Mouse (Mus musculus) hindbrain, embryonic 15.5 days (tissue): ENCODE data around the gene Fam219a. TPM values are rescaled to one million over a fixed set of nuclear protein-coding genes. Genes with fewer than 3 reads are reported as not detected.

Experiments
- ATAC-seq: fragments of 200-750 bp; cut with Nextera tagmentation; 2 replicates; pipeline ENCODE4 v1.8.0; 2017; ENCODE audit warnings: low read depth, moderate number of reproducible peaks, moderate TSS enrichment; ENCODE audit not compliant: low FRiP score
- H3K27ac ChIP-seq: fragments of 300-500 bp; sonication (generic); replicated peaks from 2 replicates; pipeline ENCODE4 v1.5.1; 2015; ENCODE audit warnings: mild to moderate bottlenecking, inconsistent platforms
- H3K27me3 ChIP-seq: fragments of 300-500 bp; sonication (generic); 2 replicates; pipeline ENCODE4 v1.6.1; 2015; ENCODE audit warnings: control low read depth, inconsistent platforms
- H3K36me3 ChIP-seq: fragments of 300-500 bp; sonication (generic); 2 replicates; pipeline ENCODE4 v1.6.1; 2015; ENCODE audit warnings: control low read depth, inconsistent platforms
- H3K4me1 ChIP-seq: fragments of 300-500 bp; sonication (generic); replicated peaks from 2 replicates; pipeline ENCODE4 v1.6.1; 2015; ENCODE audit warnings: control low read depth, inconsistent platforms
- H3K4me2 ChIP-seq: fragments of 300-500 bp; sonication (generic); 2 replicates; pipeline ENCODE4 v1.6.1; 2015; ENCODE audit warnings: moderate library complexity, mild to moderate bottlenecking, inconsistent platforms
- H3K4me3 ChIP-seq: fragments of 300-500 bp; sonication (generic); 2 replicates; pipeline ENCODE4 v1.5.1; 2015; ENCODE audit warnings: mild to moderate bottlenecking, inconsistent platforms
- H3K9ac ChIP-seq: fragments of 300-500 bp; sonication (generic); 2 replicates; pipeline ENCODE4 v1.6.1; 2015; ENCODE audit warnings: inconsistent platforms
- H3K9me3 ChIP-seq: fragments of 300-500 bp; sonication (generic); 2 replicates; pipeline ENCODE4 v1.6.1; 2016; ENCODE audit warnings: control low read depth, inconsistent platforms
- WGBS: fragments of 180-500 bp; shearing (Covaris S2); methylation state at CpG from one replicate; pipeline ENCODE4 v1.1.7; 2015; 5-methylcytosine and 5-hydroxymethylcytosine counted together
- polyA plus RNA-seq: library from polyadenylated mRNA; unstranded; fragments of >200 nt; fragmentation: Nextera tagmentation; extraction: Ambion mirVana; gene quantifications from 2 replicates; pipeline ENCODE4 v1.2.1, GENCODE M21; 2015

Gene Fam219a
- polyA plus RNA-seq, 1 experiment from 2014 or later = 17.6 TPM

DNA sequence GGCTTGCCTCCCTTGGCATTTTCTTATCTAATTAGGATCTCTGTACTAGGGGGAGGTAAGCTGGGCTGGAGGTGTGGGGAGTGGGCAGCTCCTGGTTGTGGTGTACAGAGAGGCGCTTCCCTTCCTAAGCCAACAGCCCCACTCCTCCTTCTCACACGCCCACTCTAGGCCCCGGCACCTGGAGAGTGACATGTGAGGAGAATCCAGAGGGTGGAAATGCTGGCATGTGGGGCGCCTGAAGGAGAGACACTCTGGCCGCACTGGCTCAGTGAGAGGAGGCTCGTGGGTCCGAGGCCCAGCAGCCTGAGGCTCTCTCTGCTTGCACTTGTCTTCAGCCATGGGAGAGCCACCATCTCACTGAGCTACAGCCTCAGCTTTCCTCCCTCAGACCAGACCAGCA lies 51.0 kb downstream of the Fam219a start:
- Histone ChIP-seq H3K9ac (no peak overlapping the region), H3K27ac (no peak overlapping the region), H3K4me3 (no peak overlapping the region), H3K27me3 (no peaks in the 10 kb centered on the region), H3K36me3 (peaks cover 21% of the 10 kb centered on the region; the same call in 1 of the 2 replicates), H3K4me2 (no peak overlapping the region), H3K4me1 (peaks cover 5% of the 10 kb centered on the region), H3K9me3 (no peaks in the 10 kb centered on the region)
- WGBS = 83% methylated on average over 7 of the region's 7 CpGs
- ATAC-seq = no peak

DNA sequence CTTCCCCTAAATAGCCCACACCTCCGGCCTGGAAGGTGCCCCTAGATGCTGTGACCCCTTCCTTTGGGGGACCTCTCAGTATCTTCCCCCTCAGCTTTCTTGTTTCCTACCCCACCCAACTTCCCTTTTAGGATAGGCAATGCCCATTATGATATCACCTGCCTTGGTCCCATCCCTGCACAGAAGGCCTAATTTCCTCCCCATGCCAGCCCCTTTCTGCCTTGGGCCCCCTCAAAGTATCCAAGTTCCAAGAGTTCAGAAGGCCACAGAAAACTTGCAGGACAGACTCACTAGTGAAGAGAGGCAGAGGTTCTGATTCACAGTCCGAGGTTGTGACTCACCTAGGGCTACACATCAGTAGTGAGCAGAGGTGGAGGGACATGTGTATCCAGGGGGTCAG lies 52.1 kb downstream of the Fam219a start, which contains the start of gene 1110017D15Rik:
TSS of gene 1110017D15Rik (minus strand) at position 101 of the 400 bp plus-strand sequence.
- no peaks in the 10 kb centered on the region for H3K9me3 ChIP-seq
- H3K36me3 ChIP-seq = peaks cover 21% of the 10 kb centered on the region; the same call in 1 of the 2 replicates
- no peak for ATAC-seq
- H3K27ac ChIP-seq = no peak within 1 kb of the TSS
- no peak within 1 kb of the TSS for H3K9ac ChIP-seq
- no peak within 1 kb of the TSS for H3K4me3 ChIP-seq
- no peaks in the 10 kb centered on the region for H3K27me3 ChIP-seq
- H3K4me1 ChIP-seq = peaks cover 7% of the 10 kb centered on the region
- H3K4me2 ChIP-seq = no peak within 1 kb of the TSS
- WGBS = 87% methylated on average over 2 of the region's 2 CpGs

DNA sequence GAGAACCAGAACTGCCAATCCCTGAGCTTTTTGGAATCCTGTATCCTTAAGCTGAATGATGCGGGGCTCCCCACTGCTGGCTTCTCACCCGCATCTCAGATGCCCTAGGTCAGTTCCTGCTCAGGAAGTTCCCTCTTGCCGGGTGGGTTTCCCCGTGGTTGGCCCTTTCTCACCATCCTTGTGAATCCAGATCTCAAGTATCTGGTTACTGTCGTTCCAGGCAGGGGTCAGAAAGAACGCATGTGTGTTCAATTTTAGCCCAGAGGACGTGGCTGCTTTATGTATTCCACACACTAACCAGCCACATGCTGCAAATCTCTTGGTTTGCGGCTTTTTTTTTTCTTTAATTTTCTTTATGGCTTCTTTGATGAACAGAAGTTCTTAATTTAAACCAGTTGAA lies 55.6 kb downstream of the Fam219a start:
- H3K27ac ChIP-seq = peak overlapping the region; percentile 23
- 25% methylated on average over 8 of the region's 8 CpGs for WGBS
- no peak for ATAC-seq
- 0 out of 2 replicates have a peak overlapping the region, but pooled peaks have one; percentile 19 for H3K4me2 ChIP-seq
- H3K9ac ChIP-seq = no peak overlapping the region
- H3K9me3 ChIP-seq = no peaks in the 10 kb centered on the region
- H3K27me3 ChIP-seq = no peaks in the 10 kb centered on the region
- 0 out of 2 replicates have a peak, but pooled peaks cover 1% of the 10 kb centered on the region for H3K36me3 ChIP-seq
- H3K4me1 ChIP-seq = peaks cover 7% of the 10 kb centered on the region
- no peak overlapping the region for H3K4me3 ChIP-seq

DNA sequence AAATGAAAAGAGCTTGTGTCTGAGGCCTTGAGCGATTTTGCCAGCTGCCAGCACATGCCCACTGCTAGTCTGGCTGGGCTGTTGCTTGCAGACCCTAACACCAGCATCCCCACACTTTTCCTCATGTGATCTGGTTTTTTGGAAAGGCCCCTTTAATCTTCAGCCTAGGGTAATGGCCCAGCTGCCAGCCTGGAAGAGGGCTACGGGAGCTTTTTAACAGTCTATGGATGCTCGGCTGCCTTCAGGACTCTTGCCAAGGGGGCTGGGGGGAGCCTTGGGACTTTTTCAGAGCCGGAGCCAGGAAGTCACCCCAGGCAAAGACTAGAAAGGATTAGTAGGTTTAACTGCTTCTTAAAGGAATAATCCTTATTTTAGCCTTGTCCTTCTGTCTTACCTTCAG lies 56.0 kb downstream of the Fam219a start:
- H3K9ac ChIP-seq = no peak overlapping the region

DNA sequence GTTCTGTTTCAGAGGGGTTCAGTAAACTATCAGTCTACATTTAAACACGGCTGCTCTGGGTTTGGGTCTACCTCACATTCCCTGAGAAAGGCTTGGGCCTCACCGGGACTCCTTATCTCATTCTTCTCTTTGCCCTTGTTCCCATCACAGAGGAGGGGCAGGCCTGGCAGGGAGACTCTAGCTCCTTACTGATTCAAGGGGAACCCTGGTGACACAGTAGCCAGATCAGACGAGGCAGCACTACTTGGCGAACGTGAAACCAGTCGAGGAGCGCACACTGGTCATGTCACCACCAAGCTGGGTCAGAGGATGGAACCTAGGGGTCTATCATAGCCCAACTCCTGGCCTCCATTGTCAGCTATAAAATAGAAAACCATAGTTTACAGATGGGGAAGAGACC lies 61.3 kb downstream of the Fam219a start:
- Histone ChIP-seq H3K9me3 (no peaks in the 10 kb centered on the region), H3K4me2 (peak overlapping the region; percentile 74; the same call in 1 of the 2 replicates), H3K9ac (no peak overlapping the region), H3K4me1 (peaks cover 27% of the 10 kb centered on the region), H3K4me3 (no peak overlapping the region), H3K27ac (no peak overlapping the region), H3K27me3 (0 out of 2 replicates have a peak, but pooled peaks cover 2% of the 10 kb centered on the region), H3K36me3 (no peaks in the 10 kb centered on the region)
- no peak for ATAC-seq
- WGBS = 46% methylated on average over 7 of the region's 7 CpGs

More for the DNA sequence above, 56.0 kb downstream of the Fam219a start:
- no peaks in the 10 kb centered on the region for H3K27me3 ChIP-seq
- no peaks in the 10 kb centered on the region for H3K9me3 ChIP-seq
- WGBS = 31% methylated on average over 4 of the region's 4 CpGs
- no peak overlapping the region for H3K4me3 ChIP-seq
- H3K4me2 ChIP-seq = 0 out of 2 replicates have a peak overlapping the region, but pooled peaks have one; percentile 19
- peaks cover 7% of the 10 kb centered on the region for H3K4me1 ChIP-seq
- ATAC-seq = no peak
- H3K36me3 ChIP-seq = no peaks in the 10 kb centered on the region
- H3K27ac ChIP-seq = peak overlapping the region; percentile 23

DNA sequence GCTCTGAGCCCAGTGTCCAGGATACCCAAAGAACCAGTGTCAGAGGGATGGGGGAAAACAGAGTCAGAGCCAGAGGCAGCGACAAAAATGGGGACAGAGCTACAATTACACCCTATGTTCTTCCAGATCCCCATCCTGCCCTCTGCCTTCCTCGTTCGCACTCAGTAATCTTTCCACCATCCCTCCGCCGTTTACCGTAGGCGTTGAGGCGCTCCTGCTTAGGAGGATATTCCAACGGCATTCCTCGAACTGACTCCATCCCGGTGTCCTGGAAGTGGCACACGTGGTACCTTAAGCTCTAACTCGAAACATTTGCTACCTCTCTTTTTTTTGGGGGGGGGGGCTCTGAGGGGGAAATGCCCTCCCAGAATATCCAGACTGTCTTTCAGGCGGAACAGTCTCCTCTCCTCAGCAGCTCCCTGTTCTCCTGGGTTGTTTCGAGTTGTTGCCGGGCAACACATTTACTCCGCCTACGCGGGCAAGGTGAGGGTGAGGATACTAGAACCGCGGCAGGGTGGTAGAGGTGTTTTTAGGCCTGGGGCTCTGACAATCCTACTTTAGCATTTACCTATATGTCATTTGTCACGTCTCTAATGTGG lies 61.9 kb downstream of the Fam219a start:
- no peaks in the 10 kb centered on the region for H3K9me3 ChIP-seq
- WGBS = 2% methylated on average over 22 of the region's 22 CpGs
- ATAC-seq = peak; percentile 12; the same call in 1 of the 2 replicates
- 0 out of 2 replicates have a peak, but pooled peaks cover 2% of the 10 kb centered on the region for H3K27me3 ChIP-seq
- peak overlapping the region; percentile 47 for H3K4me3 ChIP-seq
- no peaks in the 10 kb centered on the region for H3K36me3 ChIP-seq
- H3K4me1 ChIP-seq = peaks cover 33% of the 10 kb centered on the region
- H3K4me2 ChIP-seq = peak overlapping the region; percentile 74
- H3K27ac ChIP-seq = peak overlapping the region; percentile 70
- peak overlapping the region; percentile 62 for H3K9ac ChIP-seq

DNA sequence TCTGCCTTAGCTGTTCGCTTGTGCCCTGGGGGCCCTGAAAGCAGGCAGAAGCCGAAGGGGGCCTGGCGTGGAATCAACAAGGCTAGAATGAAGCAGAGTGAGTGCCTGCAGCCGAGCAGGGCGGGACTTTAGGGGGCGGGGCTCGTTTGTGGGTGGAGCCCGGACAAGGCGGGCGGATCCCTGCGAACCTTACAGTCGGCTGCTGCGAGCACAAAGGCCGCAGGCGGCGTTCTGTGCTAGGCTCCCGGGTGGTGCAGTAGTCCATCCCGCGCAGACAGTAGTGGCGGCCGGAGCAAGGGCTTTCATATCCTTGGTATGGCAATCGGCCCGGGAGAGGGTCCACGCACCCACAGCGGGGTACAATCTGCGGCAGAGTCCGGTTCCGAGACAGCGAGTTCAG lies 62.4 kb downstream of the Fam219a start:
- Histone ChIP-seq H3K4me2 (peak overlapping the region; percentile 74), H3K27ac (peak overlapping the region; percentile 70), H3K9ac (peak overlapping the region; percentile 62), H3K4me3 (peak overlapping the region; percentile 47), H3K27me3 (0 out of 2 replicates have a peak, but pooled peaks cover 2% of the 10 kb centered on the region), H3K9me3 (no peaks in the 10 kb centered on the region), H3K4me1 (peaks cover 38% of the 10 kb centered on the region), H3K36me3 (no peaks in the 10 kb centered on the region)
- peak; percentile 70 for ATAC-seq
- under 1% methylated on average over 29 of the region's 29 CpGs for WGBS

DNA sequence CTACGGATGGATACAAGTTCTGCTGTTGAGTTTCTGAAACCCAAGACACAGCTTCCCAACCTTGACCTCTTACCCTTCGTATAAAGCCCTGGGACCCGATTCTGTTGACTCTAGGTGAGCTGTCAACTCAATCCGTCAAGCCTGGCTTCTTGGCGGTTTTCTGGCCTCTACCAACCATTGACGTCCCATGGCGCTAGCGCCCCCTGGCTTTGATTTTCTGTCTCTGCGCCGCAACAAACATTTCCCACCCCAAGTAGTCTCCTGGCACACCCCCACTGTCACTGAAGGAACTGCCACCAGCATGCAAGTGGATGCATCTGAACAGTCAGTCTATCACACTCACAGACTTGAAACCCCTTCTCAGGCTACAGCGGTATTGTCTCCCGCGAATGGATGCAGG lies 63.2 kb downstream of the Fam219a start:
- H3K36me3 ChIP-seq = no peaks in the 10 kb centered on the region
- peaks cover 40% of the 10 kb centered on the region for H3K4me1 ChIP-seq
- no peak overlapping the region for H3K9ac ChIP-seq
- ATAC-seq = no peak
- peak overlapping the region; percentile 47; the same call in 1 of the 2 replicates for H3K4me3 ChIP-seq
- WGBS = 11% methylated on average over 13 of the region's 13 CpGs
- H3K9me3 ChIP-seq = no peaks in the 10 kb centered on the region
- peaks cover 4% of the 10 kb centered on the region; the same call in 1 of the 2 replicates for H3K27me3 ChIP-seq
- H3K4me2 ChIP-seq = peak overlapping the region; percentile 74
- peak overlapping the region; percentile 70; the same call in 1 of the 2 replicates for H3K27ac ChIP-seq

DNA sequence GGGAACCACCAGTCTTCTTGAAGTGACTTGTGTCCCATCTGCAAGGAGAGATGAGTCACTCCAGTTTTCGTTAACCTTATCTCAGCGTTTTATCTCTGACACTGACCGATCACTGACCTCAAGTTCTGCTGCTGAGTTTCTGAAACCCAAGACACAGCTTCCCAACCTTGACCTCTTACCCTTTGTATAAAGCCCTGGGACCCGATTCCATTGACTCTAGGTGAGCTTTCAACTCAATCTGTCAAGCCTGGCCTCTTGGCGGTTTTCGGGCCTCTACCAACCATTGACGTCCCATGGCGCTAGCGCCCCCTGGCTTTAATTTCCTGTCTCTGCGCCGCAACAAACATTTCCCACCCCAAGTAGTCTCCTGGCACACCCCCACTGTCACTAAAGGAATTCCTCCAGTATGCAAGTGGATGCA lies 64.2 kb downstream of the Fam219a start:
- Histone ChIP-seq H3K9ac (no peak overlapping the region), H3K4me3 (no peak overlapping the region), H3K36me3 (no peaks in the 10 kb centered on the region), H3K4me2 (no peak overlapping the region), H3K4me1 (peaks cover 40% of the 10 kb centered on the region), H3K27me3 (peaks cover 14% of the 10 kb centered on the region), H3K9me3 (no peaks in the 10 kb centered on the region), H3K27ac (no peak overlapping the region)
- ATAC-seq = no peak
- WGBS = 55% methylated on average over 11 of the region's 11 CpGs

DNA sequence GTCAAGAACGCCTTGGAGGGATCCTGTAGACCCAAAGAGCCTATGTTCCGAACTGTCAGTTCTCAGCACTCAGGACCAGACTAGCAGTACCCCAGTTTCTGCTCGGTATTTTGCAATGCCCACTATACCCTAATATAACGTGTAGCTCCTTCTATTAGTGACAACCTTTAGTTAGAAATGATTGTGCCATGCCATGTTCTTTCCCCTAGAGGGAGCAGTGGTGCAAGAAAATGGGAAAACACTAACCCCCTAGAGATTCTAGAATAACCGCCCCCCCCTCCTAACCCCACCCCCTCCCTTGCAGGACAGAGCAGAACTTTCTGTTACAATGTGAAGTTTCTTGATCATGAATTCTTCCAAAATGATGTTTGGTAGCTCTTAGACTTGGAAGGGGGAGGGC lies 65.0 kb downstream of the Fam219a start:
- Histone ChIP-seq H3K36me3 (no peaks in the 10 kb centered on the region), H3K4me3 (no peak overlapping the region), H3K9me3 (no peaks in the 10 kb centered on the region), H3K9ac (no peak overlapping the region), H3K4me2 (no peak overlapping the region), H3K27ac (no peak overlapping the region), H3K4me1 (peaks cover 41% of the 10 kb centered on the region), H3K27me3 (peaks cover 22% of the 10 kb centered on the region)
- no peak for ATAC-seq
- WGBS = 67% methylated on average over 5 of the region's 5 CpGs

DNA sequence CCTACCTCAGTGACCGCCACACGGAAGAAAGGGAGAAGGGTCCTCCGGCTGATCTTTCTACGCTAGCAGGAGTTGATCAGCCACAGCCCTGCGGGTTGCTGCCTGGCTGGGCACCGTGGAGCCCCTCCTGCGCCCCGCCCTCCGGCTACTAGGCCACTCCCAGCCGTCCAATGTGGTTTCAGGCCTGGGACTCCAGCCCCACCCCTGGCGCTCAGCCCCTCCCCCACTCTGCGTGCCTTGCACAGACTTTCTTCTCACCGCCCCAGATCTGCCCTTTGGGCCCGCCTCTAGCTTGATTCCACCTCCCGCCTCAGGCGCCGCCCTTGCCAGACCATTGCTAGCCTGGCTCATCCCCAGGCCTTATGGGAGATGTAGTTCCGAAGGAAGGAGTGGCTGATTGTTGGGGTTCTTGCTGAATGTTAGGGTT lies 66.3 kb downstream of the Fam219a start, which contains the start of gene AI464131:
TSS of gene AI464131 (minus strand) at position 91 of the 427 bp plus-strand sequence.
- H3K9me3 ChIP-seq = no peaks in the 10 kb centered on the region
- H3K4me2 ChIP-seq = peak within 1 kb of the TSS; percentile 58
- H3K27me3 ChIP-seq = peaks cover 32% of the 10 kb centered on the region
- ATAC-seq = peak; percentile 86
- H3K4me1 ChIP-seq = peaks cover 53% of the 10 kb centered on the region
- H3K36me3 ChIP-seq = no peaks in the 10 kb centered on the region
- peak within 1 kb of the TSS; percentile 39 for H3K4me3 ChIP-seq
- WGBS = 2% methylated on average over 17 of the region's 18 CpGs
- H3K27ac ChIP-seq = peak within 1 kb of the TSS; percentile 54
- H3K9ac ChIP-seq = peak within 1 kb of the TSS; percentile 28

DNA sequence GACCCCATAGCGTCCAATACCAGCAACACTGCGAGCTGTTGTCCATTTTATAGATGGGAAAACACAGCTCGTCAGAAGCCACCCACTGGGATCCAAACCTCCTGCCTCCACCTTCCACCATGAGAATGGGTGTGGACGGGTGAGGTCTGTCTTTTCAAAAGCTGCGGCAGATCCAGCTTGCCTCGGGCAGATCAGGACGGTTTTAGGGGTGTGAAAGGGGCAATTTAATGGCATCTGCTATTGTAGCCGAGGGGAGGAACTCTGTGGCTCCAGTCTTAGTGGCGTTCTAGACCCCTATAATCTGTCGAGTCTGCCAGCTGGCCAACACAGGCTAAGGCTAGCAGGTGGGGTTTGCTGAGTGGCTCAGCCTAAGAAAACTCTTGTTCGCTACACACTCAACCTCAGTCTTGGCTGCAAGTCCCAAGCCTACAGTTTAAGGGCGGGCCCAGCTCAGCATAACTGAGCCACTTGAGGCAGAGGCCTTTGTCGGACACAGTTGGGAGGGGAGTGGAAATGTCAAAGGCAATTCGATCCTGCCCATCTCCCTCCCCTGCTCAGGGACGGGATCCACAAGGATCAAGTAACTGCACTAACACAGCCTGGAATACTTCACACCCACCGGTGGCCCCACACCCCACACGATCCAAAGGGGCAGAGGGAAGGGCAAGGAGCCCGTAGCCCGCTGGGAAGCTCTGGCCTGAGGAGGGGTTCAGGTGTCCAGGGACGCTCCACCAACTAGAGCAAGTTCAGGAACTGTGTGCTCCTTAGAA lies 67.0 kb downstream of the Fam219a start:
- H3K9me3 ChIP-seq = no peaks in the 10 kb centered on the region
- peak overlapping the region; percentile 54 for H3K27ac ChIP-seq
- H3K4me2 ChIP-seq = peak overlapping the region; percentile 58
- H3K4me3 ChIP-seq = peak overlapping the region; percentile 39
- peak overlapping the region; percentile 28 for H3K9ac ChIP-seq
- peaks cover 34% of the 10 kb centered on the region for H3K27me3 ChIP-seq
- ATAC-seq = peak; percentile 3
- 14% methylated on average over 20 of the region's 20 CpGs for WGBS
- H3K36me3 ChIP-seq = no peaks in the 10 kb centered on the region
- peaks cover 53% of the 10 kb centered on the region for H3K4me1 ChIP-seq
